Comparison of ENCODE assay signal across 9 mouse cellular contexts in genomic region chr13:91093610-91094009, GRCm38 (mm10).
A peak's percentile ranks its signal among the peaks of the same experiment; 100 is the strongest.
DNase-seq lines count a peak whose midpoint lies in the region; ATAC-seq lines count a peak whose summit lies in the region.
"Had no signal": no experiment of that assay in that cellular context is flagged by ENCODE, and none has a peak within 500 bp of the region (broad histone marks: within the 10 kb centered on the region; RNA-seq: fewer than 3 reads in every experiment).

No protein-coding gene starts in this region.

- H3K4me1 ChIP-seq in kidney, embryonic 16.5 days (ENCODE audit: insufficient read depth, low read length): peaks cover 11% of the 10 kb centered on the region
- H3K4me1 ChIP-seq in forebrain, embryonic 16.5 days (replicated peaks; ENCODE audit: control insufficient read depth, insufficient read depth, low read length): peaks cover 13% of the 10 kb centered on the region
- H3K4me1 ChIP-seq in midbrain, embryonic 12.5 days: 0 out of 2 replicates have a peak, but pooled peaks cover 3% of the 10 kb centered on the region
- H3K4me1 ChIP-seq: liver, embryonic 15.5 days had no signal

- no peaks in the 10 kb centered on the region for H3K27me3 ChIP-seq in kidney, embryonic 16.5 days (ENCODE audit: insufficient read depth, low read length)
- H3K27me3 ChIP-seq in forebrain, embryonic 16.5 days (replicated peaks; ENCODE audit: control insufficient read depth, insufficient read depth, low read length): no peaks in the 10 kb centered on the region
- H3K27me3 ChIP-seq in midbrain, embryonic 12.5 days: no peaks in the 10 kb centered on the region
- H3K27me3 ChIP-seq: liver, embryonic 15.5 days had no signal

- no peaks in the 10 kb centered on the region for H3K9me3 ChIP-seq in kidney, embryonic 16.5 days (ENCODE audit: low read length)
- H3K9me3 ChIP-seq in forebrain, embryonic 16.5 days (ENCODE audit: control insufficient read depth, low read length): no peaks in the 10 kb centered on the region
- H3K9me3 ChIP-seq in midbrain, embryonic 12.5 days: no peaks in the 10 kb centered on the region
- H3K9me3 ChIP-seq: liver, embryonic 15.5 days had no signal

- H3K4me2 ChIP-seq in kidney, embryonic 16.5 days (replicated peaks; ENCODE audit: low read depth, low read length): no peak overlapping the region
- H3K4me2 ChIP-seq in forebrain, embryonic 16.5 days (ENCODE audit: low read length): no peak overlapping the region
- no peak overlapping the region for H3K4me2 ChIP-seq in midbrain, embryonic 12.5 days (replicated peaks)
- H3K4me2 ChIP-seq: liver, embryonic 15.5 days had no signal

- 31% methylated on average over 1 of the region's 1 CpGs for WGBS in kidney, embryonic 16.5 days
- 0% methylated on average over 1 of the region's 1 CpGs for WGBS in forebrain, embryonic 16.5 days
- WGBS in midbrain, embryonic 12.5 days: 8% methylated on average over 1 of the region's 1 CpGs

- no peaks in the 10 kb centered on the region for H3K36me3 ChIP-seq in kidney, embryonic 16.5 days (ENCODE audit: insufficient read depth, low read length)
- no peaks in the 10 kb centered on the region for H3K36me3 ChIP-seq in forebrain, embryonic 16.5 days (ENCODE audit: control insufficient read depth, insufficient read depth)
- no peaks in the 10 kb centered on the region for H3K36me3 ChIP-seq in midbrain, embryonic 12.5 days
- H3K36me3 ChIP-seq: liver, embryonic 15.5 days had no signal

- DNase-seq in kidney, postnatal 25 days: no peak
- peak; percentile 5 for DNase-seq in R1 (ENCODE audit: low read depth, low spot score)
- DNase-seq in right cerebral cortex, postnatal 4 days: no peak
- no peak for DNase-seq in layer of hippocampus, postnatal 25 days (ENCODE audit: extremely low spot score in 1 of 2, low spot score in 1 of 2)
- no peak for DNase-seq in adrenal gland, adult 8-10 months

- ATAC-seq in kidney, embryonic 16.5 days (ENCODE audit: low FRiP score, low TSS enrichment): peak; percentile 36
- ATAC-seq in forebrain, embryonic 16.5 days: peak; percentile 76
- peak; percentile 42; the same call in 1 of the 2 replicates for ATAC-seq in midbrain, embryonic 12.5 days (ENCODE audit: low FRiP score, low read depth)

- no peak overlapping the region for H3K4me3 ChIP-seq in kidney, embryonic 16.5 days (ENCODE audit: low read length)
- no peak overlapping the region for H3K4me3 ChIP-seq in forebrain, embryonic 16.5 days (replicated peaks; ENCODE audit: low read length)
- H3K4me3 ChIP-seq in midbrain, embryonic 12.5 days: no peak overlapping the region
- H3K4me3 ChIP-seq: liver, embryonic 15.5 days had no signal

- 0 out of 2 replicates have a peak overlapping the region, but pooled peaks have one; percentile 43 for H3K27ac ChIP-seq in kidney, embryonic 16.5 days (ENCODE audit: low read length)
- H3K27ac ChIP-seq in forebrain, embryonic 16.5 days (ENCODE audit: low read length): no peak overlapping the region
- no peak overlapping the region for H3K27ac ChIP-seq in midbrain, embryonic 12.5 days (replicated peaks)
- H3K27ac ChIP-seq: liver, embryonic 15.5 days had no signal

- H3K9ac ChIP-seq in kidney, embryonic 16.5 days (replicated peaks; ENCODE audit: low read length): no peak overlapping the region
- no peak overlapping the region for H3K9ac ChIP-seq in forebrain, embryonic 16.5 days (replicated peaks; ENCODE audit: low read depth, low read length)
- no peak overlapping the region for H3K9ac ChIP-seq in midbrain, embryonic 12.5 days (replicated peaks)
- H3K9ac ChIP-seq: liver, embryonic 15.5 days had no signal
